Mouse (Mus musculus) liver, postnatal 0 days (tissue): Measurements from ENCODE around the gene Surf6.

Experiments used
- CTCF ChIP-seq: sonication (generic); IDR thresholded peaks from 2 replicates; pipeline ENCODE4 v1.5.1; 2016; ENCODE audit warnings: antibody characterized with exemption, low read depth
- EP300 ChIP-seq: IDR thresholded peaks from 2 replicates; pipeline ENCODE4 v1.6.1; 2016; ENCODE audit warnings: antibody characterized with exemption, low read depth, mild to moderate bottlenecking

DNA sequence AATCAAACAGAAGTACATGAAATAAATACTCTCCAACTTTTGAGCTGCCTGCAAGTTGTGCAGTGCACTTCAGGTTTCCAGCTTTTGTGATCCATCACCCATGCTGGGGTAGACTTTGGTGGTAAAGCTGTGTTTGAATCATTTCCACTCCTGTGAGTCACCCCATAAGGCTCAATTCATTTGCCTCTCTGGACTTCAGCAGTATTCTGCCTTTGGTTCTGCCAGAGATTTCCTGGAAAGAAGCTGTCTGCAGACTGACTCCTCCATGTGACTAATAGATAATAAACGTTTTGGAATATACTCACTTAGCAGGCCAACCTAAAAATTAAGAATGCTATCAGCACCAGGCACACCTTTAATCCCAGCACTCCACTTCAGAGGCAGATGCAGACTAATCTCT lies 1.9 kb downstream of the Surf6 start:
- no peak for TF ChIP-seq CTCF
- no peak for TF ChIP-seq EP300
